Mouse (Mus musculus) G1E (cell line): ENCODE data around the gene Ap1s1. TPM values are rescaled to one million over a fixed set of nuclear protein-coding genes. Genes with fewer than 3 reads are reported as not detected.
A peak's percentile ranks its signal among the peaks of the same experiment; 100 is the strongest.

ENCODE experiments used
- ATAC-seq: 2 replicates; pipeline ENCODE4 v1.8.0; 2016; ENCODE audit warnings: mild to moderate bottlenecking; ENCODE audit not compliant: insufficient number of reproducible peaks, poor library complexity, low FRiP score, severe bottlenecking; ENCODE audit errors: extremely low read depth
- DNase-seq: peaks from one replicate; pipeline ENCODE4 v3.0.0; 2012; ENCODE audit warnings: low spot score
- H3K27me3 ChIP-seq: 2 replicates; pipeline ENCODE4 v1.6.1; 2012; ENCODE audit warnings: mild to moderate bottlenecking, low read length, inconsistent platforms; ENCODE audit not compliant: insufficient read depth
- H3K36me3 ChIP-seq: replicated peaks from 2 replicates; pipeline ENCODE3; 2012; ENCODE audit warnings: mild to moderate bottlenecking, inconsistent platforms
- H3K4me1 ChIP-seq: 2 replicates; pipeline ENCODE4 v1.6.1; 2012; ENCODE audit warnings: low read depth, low read length, inconsistent platforms, mixed read lengths; ENCODE audit not compliant: insufficient read depth
- H3K4me3 ChIP-seq: 2 replicates; pipeline ENCODE4 v1.5.1; 2012; ENCODE audit warnings: low read depth, mild to moderate bottlenecking, inconsistent platforms, low read length, moderate library complexity, mixed read lengths
- H3K9me3 ChIP-seq: replicated peaks from 2 replicates; pipeline ENCODE4 v1.6.1; 2012; ENCODE audit warnings: inconsistent platforms
- CTCF ChIP-seq: IDR thresholded peaks from 2 replicates; pipeline ENCODE4 v1.5.1; 2012; ENCODE audit warnings: low read depth, low read length, inconsistent platforms, mixed read lengths
- GATA1 ChIP-seq: IDR thresholded peaks from 2 replicates; pipeline ENCODE4 v1.6.1; 2012; ENCODE audit warnings: borderline replicate concordance, low read length, inconsistent platforms, mixed read lengths
- GATA2 ChIP-seq: IDR thresholded peaks from 2 replicates; pipeline ENCODE4 v1.6.1; 2012; ENCODE audit warnings: low read depth, low read length, inconsistent platforms, borderline replicate concordance
- POLR2AphosphoS5 ChIP-seq: IDR thresholded peaks from 2 replicates; pipeline ENCODE4 v1.6.1; 2012; ENCODE audit warnings: low read depth, low read length, inconsistent platforms; ENCODE audit not compliant: insufficient replicate concordance
- TAL1 ChIP-seq: conservative IDR thresholded peaks from 2 replicates; pipeline ENCODE4 v1.6.1; 2012; ENCODE audit warnings: low read depth, low read length, inconsistent platforms, mixed read lengths
- polyA plus RNA-seq: library from polyadenylated mRNA; stranded (reverse); fragments of >175 nt; gene quantifications from 2 replicates; pipeline ENCODE4 v1.2.3, GENCODE M21; 2012
- total RNA-seq, 2 experiments: library from RNA; stranded (forward) in 1 of 2; stranded (reverse) in 1 of 2; fragments of 200-1000 nt in 1 of 2; fragments of >200 nt in 1 of 2; fragmentation: Nextera tagmentation in 1 of 2; gene quantifications; 2 replicates each; pipeline ENCODE4 v1.2.3; 2014 to 2017

The Ap1s1 gene
- total and polyA plus RNA-seq, 3 experiments, result 36.8 to 136 (median 115) TPM

DNA sequence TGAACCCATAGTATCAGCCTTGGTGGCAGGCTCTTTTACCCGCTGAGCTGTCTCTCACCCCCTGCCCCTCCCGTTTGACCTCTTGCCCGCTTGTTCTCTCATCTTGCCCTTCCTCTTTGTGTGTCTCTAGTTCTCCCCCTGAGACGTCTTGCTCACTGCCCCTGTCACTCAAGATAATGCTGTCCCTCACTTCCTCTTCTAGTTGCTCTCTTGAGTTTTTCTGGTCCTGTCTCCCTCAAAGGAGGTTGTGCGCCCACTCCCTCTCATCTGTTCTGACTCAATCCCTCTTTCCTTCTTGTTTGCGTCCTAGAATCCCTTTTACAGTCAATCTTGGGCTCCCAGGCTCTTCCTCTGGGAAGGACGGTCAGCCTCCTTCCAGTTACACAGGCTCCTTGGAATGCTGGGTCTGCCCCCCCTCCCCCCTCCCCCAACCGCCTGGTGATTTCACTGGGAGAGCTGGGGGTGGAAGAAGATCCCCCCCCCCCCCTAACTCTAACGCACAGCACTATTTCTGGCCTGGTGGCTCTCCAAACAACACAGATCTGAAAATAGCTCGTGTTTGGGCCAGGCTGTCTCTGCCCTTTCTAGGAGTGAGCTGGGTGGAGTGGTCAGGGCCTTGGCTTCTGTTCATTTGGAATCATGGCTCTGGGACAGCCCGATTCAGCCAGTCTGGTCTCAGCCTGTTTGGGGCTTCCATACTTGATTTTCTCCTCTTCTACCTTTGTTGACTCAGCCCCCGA lies 30.4 kb upstream of the Ap1s1 start:
- ATAC-seq, result peak; percentile 54; the same call in 1 of the 2 replicates
- H3K4me3 ChIP-seq, result no peak overlapping the region; the same call in 1 of the 2 replicates
- DNase-seq, result peak; percentile 80

DNA sequence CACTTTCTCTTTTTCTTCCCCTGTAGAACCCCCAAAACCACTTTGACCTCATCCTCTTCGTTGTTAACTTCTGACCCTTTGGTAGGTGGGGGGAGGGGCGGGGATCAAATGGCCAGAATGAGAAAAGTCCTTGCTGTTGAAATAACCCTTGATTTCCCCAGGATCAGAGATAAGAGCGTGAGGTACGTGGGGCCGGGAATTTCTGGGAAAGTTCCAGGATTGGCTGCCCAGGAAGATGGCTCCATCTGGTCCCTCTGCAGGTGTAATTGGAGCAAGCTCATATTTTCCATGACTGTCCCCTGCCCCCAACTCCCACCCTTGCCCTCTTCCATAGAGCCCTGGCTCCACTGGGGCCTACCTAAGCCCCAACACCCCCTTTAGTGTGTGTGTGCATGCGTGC lies 29.8 kb upstream of the Ap1s1 start:
- DNase-seq (no peak), ATAC-seq (no peak)
- no peak for TF ChIP-seq TAL1
- TF ChIP-seq POLR2AphosphoS5, result no peak
- no peak for TF ChIP-seq GATA1
- TF ChIP-seq CTCF, result no peak
- TF ChIP-seq GATA2, result no peak
- peaks cover 3% of the 10 kb centered on the region; the same call in 1 of the 2 replicates for H3K27me3 ChIP-seq
- no peaks in the 10 kb centered on the region for H3K9me3 ChIP-seq
- peaks cover 55% of the 10 kb centered on the region for H3K4me1 ChIP-seq
- H3K4me3 ChIP-seq, result no peak overlapping the region; the same call in 1 of the 2 replicates
- H3K36me3 ChIP-seq, result no peaks in the 10 kb centered on the region

More for the DNA sequence above, 30.4 kb upstream of the Ap1s1 start:
- Histone ChIP-seq H3K36me3 (no peaks in the 10 kb centered on the region), H3K4me1 (peaks cover 59% of the 10 kb centered on the region), H3K27me3 (no peaks in the 10 kb centered on the region), H3K9me3 (no peaks in the 10 kb centered on the region)
- no peak for TF ChIP-seq POLR2AphosphoS5

DNA sequence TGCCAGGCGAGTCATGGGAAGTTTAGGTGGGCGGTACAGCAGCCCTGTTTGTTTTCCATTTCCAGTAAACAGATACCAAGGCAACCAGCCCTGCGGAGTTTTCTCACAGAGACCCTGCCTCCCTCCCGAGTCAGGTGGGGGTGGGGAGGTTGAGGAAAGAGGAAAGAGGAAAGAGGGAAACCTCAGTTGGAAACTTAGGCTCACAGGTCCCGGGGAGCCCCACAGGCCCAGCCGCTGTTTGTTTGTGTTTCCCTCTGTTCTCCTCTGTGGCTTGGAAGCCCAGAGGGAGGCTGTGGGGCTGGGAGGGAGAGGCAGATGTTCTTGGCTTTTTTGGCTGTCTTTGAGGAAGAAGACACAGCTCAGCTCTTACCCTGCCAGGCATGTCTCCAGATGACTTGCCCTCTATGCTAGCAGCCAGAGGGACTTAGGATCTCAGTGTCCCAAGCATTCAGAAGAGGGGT lies 28.3 kb upstream of the Ap1s1 start:
- H3K36me3 ChIP-seq, result peaks cover 6% of the 10 kb centered on the region
- TF ChIP-seq TAL1, result no peak
- no peak for TF ChIP-seq CTCF
- TF ChIP-seq GATA1, result no peak
- TF ChIP-seq POLR2AphosphoS5, result no peak
- TF ChIP-seq GATA2, result no peak
- H3K27me3 ChIP-seq, result peaks cover 7% of the 10 kb centered on the region; the same call in 1 of the 2 replicates
- no peak overlapping the region for H3K4me3 ChIP-seq
- no peaks in the 10 kb centered on the region for H3K9me3 ChIP-seq
- H3K4me1 ChIP-seq, result peaks cover 48% of the 10 kb centered on the region
- no peak for DNase-seq
- ATAC-seq, result no peak

DNA sequence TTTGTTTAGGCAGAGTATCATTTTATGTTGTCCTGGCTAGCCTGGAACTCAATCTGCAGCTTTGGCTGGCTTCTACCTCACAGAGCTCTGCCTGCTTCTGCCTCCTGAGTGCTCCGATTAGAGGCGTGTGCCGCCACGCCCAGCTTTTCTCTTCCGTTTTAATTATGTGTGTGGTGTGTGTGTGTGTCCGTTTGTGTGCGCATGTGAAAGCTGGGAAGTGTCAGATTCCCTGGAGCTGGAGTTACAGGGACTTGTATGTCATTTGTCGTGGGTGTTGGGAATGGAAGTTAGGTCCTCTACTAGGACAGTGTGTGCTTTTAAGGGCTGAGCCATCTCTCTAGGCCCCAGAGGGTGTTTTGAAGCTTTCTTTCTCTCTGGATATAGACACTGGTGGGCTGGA lies 27.2 kb upstream of the Ap1s1 start:
- no peak for ATAC-seq
- no peak for TF ChIP-seq GATA2
- TF ChIP-seq TAL1, result no peak
- no peak for TF ChIP-seq POLR2AphosphoS5
- TF ChIP-seq CTCF, result no peak
- TF ChIP-seq GATA1, result no peak
- peaks cover 9% of the 10 kb centered on the region for H3K36me3 ChIP-seq
- H3K4me1 ChIP-seq, result peaks cover 57% of the 10 kb centered on the region
- H3K27me3 ChIP-seq, result peaks cover 7% of the 10 kb centered on the region; the same call in 1 of the 2 replicates
- H3K4me3 ChIP-seq, result no peak overlapping the region
- no peak for DNase-seq
- no peaks in the 10 kb centered on the region for H3K9me3 ChIP-seq

DNA sequence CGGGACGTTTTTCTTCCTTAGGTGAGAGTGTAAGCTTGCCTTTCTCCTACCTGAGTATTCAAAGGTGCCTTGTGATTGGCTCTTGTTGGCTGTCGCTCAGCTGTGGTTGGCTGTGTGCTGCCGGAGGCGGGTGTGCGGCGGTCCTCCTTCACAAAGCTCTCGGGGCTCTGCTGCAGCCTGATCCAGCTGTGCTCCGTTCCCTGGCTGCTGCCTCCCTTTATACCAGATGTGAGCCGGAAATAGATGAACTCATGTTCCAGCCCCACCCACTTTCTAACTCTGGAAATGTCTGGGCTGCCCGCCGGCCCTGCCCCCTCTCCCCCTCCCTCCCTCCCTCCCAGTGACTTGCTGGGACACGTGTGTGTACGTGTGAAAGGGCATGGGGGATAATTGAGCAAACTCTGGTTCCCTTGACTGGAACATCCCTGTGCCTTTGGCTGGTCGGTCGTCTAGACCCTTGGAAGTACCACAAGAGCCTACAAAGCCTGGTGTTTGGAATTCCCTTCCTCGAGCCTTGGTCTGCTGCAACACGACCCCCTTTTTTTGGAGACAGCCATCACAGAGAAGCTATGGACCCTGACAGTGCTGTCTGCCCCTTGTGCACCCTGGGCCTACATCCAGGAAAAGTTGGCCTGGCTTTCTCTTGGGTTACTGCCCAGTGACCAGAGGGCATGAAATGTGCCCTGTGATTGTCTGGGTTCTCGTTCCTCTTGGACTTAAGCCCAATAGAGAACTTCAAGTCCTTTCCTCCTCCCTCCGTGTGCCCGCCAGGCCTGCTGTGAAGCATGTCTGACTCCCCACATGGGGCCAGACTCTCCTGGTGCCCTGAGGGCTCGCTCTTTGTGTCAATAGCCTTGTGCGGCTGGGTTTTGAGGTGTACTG lies 26.4 kb upstream of the Ap1s1 start, which contains the start of gene Serpine1:
TSS of gene Serpine1 (minus strand) at position 190 of the 882 bp plus-strand sequence.
- peak; percentile 87; the same call in 1 of the 2 replicates for TF ChIP-seq POLR2AphosphoS5
- TF ChIP-seq GATA1, result no peak
- Histone ChIP-seq H3K4me1 (peaks cover 60% of the 10 kb centered on the region), H3K36me3 (peaks cover 12% of the 10 kb centered on the region), H3K9me3 (no peaks in the 10 kb centered on the region), H3K4me3 (peak within 1 kb of the TSS; percentile 57; the same call in 1 of the 2 replicates), H3K27me3 (peaks cover 7% of the 10 kb centered on the region; the same call in 1 of the 2 replicates)
- DNase-seq (peak; percentile 82), ATAC-seq (peak; percentile 77)

DNA sequence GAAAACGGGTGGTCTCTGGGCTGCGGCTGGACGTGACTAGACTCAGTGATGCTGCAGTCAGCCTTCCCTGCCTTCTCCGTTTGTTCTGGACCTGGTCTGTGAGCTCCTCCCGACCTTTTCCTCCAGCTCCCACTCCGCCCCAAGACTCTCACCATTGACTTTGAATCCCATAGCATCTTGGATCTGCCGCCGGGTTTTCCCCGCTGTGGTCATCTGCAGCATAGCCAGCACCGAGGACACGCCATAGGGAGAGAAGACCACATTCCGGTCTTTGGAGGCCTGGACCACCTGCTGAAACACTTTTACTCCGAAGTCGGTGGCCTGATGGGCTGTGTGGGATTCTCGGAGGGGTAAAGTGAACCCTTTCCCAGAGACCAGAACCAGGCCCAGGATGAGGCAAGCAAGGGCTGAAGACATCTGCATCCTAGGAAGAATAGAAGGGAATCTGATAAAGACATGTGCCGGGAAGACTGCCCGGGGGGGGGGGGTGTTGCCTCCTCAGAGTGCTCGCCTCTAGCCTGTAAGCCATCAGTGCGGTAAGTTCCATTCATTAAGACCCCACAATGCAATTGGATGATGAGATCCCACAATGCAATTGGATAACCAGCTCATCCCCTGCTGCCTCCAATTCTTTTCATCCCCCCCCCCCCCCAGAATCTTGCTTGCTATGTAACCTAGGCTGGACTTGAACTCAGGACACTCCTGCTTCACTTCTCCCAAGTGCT lies 25.1 kb upstream of the Ap1s1 start:
- DNase-seq (no peak), ATAC-seq (no peak)
- peaks cover 10% of the 10 kb centered on the region; the same call in 1 of the 2 replicates for H3K27me3 ChIP-seq
- H3K36me3 ChIP-seq, result peaks cover 22% of the 10 kb centered on the region
- TF ChIP-seq GATA2 (no peak), POLR2AphosphoS5 (no peak), GATA1 (no peak), TAL1 (no peak), CTCF (no peak)
- no peak overlapping the region for H3K4me3 ChIP-seq
- H3K9me3 ChIP-seq, result no peaks in the 10 kb centered on the region
- peaks cover 47% of the 10 kb centered on the region for H3K4me1 ChIP-seq
